Mouse (Mus musculus) mature B cell (primary cell): Measurements from ENCODE around the gene Nans.

Source experiments
- in situ Hi-C: fragments of 300-500 bp; cut with MboI; formaldehyde crosslinking; loops from 2 replicates; pipeline ENCODE4 v1.14.3; 2019

The Nans gene

DNA sequence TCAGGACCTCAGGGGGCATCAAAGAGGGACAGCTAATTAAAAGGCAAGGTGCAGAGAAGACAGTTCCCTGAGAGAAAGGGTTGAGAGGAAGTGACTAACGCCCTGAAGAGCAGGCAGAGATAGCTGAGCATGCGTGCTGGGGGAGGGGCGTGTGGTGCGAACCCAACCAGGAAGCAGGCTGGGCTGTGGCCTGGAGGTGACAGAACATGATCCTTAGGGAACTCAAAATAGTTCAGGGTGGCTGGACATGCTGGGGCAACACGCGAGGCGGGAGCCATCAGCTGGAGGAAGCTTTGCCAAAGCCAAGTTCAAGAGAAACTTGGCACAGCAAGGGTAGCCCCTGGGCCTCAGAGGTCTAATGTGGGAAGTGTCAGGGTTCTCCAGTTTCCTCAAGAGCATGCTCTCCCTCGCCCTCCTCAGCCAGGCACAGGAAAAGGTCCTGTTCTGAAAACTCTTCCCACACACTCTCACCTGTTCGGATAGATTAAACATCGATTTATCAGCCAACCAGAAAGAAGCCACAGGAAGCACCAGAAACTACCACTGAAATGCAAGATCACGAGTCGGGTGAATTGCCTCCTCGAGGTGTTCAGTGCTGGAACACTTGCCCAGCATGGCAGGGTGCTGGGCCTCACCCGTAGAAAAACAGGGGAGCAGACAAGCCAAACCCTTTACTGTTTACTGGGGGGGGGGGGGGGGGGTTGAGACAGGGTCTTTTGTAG lies 3.2 kb upstream of the Nans start:
- in situ Hi-C loops: no loop called here

DNA sequence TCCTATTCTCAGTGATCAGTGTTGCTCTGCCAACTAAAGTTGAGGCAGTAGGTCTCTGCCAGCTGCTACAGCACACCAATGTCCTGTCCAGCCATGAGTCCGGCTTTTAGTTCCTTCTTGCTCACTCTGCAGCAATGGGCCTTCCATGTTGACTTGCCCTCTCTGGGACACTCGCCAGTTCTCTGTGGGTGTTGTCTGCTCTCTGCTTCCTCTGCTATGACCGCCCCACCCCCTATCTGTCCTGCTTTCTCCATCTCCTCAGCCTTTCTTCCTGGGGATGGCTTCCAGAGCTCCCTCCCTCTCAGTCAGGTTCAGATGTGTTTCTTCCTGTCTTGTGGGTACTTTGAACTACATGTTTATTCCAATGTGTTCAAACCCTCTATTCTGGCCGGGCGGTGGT lies 1.7 kb upstream of the Nans start:
- in situ Hi-C loops: no loop called here

DNA sequence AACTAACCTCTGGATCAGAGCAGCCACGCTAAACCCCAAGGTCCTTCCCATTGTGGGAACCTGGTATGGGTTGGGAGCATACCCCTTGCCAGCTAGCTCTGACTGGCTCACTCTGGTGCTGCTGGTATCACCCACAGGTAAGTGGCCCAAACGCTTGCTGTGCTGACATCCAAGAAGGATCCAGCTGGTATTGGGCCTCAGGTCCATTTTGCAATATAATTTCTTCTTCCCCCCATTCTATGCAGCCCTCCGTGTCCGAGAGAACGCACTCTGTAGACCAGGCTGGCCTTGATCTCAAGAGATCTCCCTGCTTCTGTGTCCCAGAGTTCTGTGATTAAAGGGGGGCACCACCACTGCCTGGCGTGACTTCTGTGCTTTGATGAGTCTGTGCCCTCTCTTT lies 4.0 kb downstream of the Nans start:
- in situ Hi-C loops: no loop called here

DNA sequence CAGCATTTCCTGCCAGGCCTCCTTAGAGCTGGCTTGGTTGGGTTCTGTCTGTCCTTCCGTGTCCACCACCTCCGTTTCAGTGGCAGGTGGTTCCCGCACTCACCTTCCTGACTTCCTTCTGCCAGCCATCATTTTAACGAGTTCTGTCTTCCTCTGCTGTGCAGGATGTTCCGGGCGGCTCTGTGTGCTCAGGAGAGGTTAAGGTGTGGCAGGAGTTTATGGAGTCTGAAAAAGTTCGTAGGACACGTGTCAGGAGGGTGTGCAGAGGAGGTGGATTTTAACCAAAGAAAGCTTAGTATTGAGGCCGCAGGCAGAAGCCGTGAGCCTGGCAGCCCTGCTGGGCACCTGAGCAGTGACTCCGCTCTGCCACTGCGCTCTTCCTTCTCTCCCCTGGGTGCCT lies 6.5 kb downstream of the Nans start:
- in situ Hi-C loops: no loop called here

DNA sequence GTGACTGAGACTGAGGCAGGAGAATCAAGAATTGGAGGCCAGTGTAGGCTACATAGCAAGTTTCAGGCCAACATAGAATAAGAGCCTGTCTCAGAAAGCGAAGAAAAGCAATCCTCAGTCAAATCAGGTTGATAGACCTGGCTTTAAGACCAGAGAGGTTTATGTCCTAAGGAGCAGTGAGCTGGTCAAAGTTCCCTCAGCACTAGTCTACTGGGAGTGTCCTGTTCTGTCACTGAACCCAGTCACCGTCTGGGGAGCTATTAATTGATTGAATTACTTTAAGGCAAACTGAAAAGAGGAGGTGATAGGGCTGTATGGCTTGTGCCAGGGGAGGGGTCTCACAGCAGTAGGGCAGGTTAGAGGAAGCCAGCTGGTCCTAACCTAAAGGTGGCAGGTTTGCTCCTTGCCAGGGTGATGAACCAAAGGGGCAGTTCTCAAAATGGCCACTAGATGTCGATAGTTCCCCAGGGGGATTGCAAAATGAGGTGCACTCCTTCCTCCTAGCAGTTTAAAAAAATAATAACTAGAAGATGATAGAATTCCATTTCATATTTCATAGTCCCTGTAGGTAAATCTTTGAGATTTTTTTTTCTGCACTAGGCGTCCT lies 8.3 kb downstream of the Nans start:
- in situ Hi-C loops: no loop called here

DNA sequence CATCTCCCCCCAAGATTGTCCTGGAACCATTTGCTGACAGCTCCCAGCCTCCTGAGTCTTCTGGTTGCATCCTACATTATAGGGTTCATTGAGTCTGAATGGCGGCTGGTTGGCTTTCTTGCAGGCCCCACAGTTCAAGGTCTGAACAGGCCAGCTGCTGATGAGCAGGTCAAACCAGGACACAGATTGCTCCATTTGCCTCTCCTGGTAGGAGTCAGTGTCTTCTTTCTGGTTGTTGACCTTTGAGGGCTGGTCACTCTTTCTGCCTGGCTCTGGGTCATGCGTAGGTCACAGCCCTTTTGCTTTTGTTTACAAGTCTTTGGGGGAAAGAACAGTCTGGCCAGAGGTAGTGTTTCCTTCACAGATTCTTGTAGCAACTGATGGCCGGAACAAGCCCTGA lies 9.5 kb downstream of the Nans start:
- in situ Hi-C loops: no loop called here

DNA sequence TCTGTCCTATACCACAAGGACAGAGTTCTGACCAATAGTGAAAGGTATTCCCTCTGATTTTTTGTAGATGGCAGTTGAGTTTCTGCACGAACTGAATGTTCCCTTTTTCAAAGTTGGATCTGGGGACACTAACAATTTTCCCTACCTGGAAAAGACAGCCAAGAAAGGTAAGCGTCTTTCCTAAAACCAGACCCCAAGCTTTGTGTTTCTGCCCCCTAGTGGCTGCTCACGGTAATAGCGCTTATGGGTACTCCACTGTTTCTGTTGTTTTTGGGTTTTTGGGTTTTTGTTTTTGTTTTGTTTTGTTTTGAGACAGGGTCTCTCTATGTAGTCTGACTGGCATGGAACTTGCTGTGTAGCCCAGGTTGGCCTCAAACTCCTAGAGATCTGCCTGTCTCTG lies 9.9 kb downstream of the Nans start:
- in situ Hi-C loops: no loop called here

DNA sequence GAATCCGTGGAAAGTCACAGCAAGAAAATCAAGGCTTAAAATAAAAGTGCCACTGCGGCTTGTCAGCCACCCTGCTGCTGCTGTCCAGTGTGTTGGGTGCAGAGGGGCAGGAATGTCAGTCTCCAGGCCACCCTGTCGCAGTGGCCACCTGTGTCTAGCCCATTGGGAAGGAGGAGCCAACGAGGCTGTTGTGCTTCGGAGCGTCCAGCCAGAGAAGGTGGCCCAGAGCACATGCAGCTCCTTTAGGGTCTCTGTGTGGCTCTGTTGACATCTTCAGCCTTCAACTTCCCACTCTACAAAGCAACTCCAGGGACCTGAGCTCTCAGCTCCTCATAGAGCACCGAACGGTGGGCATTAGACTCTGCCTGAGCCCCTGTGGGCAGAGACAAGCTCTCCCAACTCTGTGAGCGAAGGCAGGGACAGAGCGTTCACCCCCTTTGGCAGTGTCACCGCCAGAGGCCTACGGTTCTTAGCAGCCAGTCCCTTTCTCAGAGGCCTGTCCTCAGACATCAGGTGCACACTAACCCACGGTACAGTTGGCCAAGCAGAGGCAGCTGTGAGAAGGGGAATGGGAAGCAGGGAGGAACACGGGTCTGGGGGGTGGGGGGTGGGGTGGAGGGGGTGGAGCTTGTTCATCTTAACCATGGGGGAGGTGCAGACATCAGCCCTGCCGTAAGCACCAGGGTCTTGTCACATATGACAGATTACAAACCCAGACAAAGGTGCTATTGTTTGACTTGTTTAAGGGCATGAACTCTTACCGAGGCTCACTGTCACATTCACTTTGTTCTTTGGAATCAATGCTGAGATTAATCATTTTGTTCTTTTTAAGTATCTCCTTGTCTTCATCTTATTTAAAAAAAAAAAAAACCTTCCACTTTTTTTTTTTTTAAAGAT lies 13.8 kb downstream of the Nans start:
- in situ Hi-C loops: loop anchor here (25.0 kb wide), 1 partner anchor 509 kb away; no protein-coding TSS in a partner anchor

DNA sequence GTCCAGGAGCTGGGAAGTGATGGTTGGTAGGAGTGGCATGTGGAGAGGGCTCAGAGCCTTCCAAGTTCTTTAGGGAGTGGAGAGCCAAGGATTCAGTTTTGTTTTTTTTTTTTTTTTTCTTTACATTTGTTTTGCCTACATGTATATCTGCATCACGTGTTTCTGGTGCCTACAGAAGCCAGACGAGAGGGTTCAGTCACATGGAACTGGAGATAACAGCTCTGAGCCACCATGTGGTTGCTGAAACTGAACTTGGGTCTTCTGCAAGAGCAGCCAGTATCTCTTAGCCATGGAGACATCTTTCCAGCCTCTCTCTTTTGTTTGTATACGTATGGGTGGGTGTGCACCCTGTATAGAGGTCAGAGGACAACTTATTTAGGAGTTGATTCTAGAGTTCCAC lies 14.8 kb downstream of the Nans start:
- in situ Hi-C loops: loop anchor here (25.0 kb wide), 1 partner anchor 508 kb away; no protein-coding TSS in a partner anchor

DNA sequence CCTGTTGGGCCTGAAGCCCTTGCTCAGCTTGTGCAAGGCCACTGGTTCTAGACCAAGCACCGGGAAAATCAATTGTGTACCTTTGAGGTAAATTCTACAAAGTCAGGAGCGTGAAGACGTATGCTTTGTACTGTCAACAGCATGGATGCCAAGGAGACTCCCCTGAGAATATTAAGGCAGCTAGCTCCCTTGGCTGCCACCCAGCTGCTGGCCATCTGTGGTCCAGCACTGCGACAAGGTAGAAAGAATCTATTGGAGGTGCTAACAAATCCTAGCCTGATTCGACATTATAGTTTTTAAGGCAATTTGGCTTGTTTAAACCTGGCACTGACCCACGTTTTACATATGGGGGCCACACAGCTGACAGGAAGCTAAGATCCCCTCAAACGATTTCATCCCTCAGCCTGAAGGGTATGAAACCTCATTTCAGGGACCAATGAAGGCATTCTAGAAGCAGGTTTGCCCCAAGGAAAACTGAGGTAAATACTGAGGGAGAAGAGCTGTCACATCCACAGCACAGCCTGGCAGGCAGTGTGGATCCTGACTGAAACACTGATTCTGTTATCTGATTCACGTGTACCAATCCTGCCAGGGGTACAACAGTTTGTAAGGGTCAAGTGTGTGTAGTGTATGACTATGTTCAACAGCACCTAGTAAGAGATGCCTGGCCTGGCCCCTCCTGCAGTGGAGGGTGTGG lies 16.5 kb downstream of the Nans start:
- in situ Hi-C loops: loop anchor here (25.0 kb wide), 1 partner anchor 507 kb away; no protein-coding TSS in a partner anchor

DNA sequence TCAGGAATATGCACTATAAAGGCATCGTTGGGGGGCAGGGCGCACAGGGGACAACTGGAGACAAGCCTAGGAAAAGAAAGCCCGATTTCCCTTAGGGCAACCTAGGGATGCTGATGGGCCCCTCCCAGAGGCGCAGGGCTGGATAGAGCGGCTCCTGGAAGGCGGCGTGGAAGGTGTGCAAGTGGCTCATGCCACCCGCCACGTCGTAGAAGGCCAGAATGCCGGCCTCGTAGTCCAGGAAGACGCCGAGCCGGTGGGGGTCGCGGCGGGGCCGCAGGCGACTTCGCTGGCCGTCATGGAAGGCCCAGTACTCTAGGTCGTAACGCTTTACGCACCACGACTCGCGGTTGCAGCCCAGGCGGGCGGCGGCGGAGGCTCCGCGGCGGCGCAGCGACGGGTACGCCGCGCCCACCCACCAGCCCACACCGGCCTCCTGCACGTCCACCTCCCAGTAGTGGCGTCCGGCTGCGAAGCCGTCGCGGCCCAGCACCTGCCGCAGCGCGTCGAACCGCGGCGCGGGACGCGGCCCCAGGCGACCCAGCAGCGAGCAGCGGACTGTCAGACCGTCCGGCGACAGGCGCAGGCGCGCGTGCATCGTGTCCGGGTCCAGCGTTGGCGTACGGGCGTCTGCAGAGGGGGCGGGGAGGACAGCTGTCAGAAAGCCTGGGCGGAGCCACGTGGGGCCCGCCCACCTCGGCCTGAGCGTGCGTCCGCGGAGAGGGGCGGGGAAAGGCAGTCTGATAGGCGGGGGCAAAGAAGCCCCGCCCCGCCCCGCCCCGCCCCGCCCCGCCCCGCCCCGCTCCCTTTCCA lies 18.0 kb downstream of the Nans start:
- in situ Hi-C loops: loop anchor here (25.0 kb wide), 1 partner anchor 505 kb away; no protein-coding TSS in a partner anchor

DNA sequence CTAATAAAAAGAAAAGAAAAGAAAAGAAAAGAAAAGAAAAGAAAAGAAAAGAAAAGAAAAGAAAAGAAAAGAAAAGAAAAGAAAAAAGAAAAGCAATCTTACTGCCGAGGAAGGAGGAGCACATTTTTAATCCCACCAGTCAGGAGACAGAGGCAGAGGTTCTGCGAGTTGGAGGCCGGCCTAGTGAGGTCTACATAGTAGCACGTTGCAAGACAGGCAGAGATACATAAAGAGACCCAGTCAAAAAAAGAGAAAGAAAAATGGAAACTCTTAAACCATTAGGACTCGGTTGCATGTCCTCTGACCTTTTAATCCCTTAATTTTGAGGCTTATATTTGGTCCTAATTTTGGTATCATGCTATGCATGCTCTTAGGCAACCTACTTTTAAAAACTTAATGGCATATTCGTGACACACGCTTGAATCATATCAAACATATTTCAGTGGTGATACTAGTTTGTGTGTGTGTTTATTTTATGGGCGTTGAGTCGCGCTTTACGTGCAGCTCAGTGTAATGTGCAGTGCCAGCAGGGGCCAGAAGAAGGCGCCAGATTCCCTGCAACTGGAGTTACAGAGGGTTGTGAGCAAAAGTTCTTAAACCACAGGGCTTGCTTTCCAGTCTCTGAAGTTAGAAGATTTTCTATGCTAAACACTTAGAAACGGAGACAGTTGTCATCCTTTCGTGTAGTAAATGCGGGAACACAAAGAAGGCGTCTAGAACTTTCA lies 18.9 kb downstream of the Nans start:
- in situ Hi-C loops: loop anchor here (25.0 kb wide), 1 partner anchor 504 kb away; no protein-coding TSS in a partner anchor

DNA sequence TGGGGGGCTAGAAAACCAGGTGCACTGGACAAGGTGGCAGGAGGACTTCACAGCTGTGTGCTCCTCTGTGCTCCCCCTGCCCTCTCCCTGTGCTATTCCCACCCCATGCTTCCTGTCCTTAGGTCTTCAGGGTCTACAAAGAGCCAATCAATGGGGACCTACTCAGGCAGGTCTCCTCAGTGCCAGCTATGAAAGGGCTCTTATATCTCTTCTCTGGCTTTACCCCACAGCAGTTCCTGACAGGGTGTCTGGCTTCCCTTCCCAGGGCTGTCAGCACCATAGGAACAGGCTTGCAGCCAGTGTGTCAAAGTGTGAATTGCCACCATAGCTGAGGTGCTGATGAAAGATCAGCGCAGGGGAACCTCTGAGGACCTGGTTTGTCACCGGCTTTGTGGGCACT lies 31.4 kb downstream of the Nans start:
- in situ Hi-C loops: loop anchor here (25.0 kb wide), 1 partner anchor 492 kb away; no protein-coding TSS in a partner anchor

DNA sequence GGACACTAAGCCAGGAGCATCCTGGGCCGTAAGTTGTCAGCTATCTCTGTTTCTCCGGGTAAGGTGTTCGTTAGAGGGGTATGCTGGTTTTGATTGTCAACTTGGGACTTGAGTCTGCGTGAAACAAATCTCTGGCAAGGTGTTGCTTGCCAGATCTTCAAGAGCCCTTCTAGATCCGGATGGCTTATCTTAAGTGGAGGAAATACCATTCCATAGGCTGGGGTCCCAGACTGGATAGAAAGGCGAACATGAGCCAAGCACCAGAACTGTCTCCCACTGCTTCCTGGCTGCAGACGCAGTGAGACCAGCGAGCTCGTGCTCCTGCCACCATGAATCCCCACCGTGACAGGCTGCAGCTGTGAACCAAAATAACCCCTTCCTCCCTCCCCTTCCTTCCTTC lies 32.4 kb downstream of the Nans start:
- in situ Hi-C loops: loop anchor here (25.0 kb wide), 1 partner anchor 491 kb away; no protein-coding TSS in a partner anchor

DNA sequence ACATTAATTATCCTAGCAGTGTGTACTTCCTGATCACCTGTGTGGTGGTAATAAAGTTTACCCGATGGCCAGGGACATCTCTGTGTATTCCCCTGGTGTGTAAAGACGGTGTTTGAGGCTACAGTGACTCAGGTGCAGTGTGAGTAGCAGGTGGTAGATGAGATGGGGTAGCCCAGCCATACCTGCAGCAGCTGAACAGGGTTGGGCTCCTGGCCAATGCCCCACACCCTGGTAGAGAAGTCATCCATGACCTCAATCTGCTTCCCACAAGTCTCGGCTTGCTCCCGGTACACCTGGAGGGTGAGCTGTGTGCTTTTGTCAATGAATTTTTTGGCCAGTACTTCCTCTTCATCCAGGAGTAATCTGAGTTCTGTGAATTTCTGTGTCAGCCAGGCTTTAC lies 34.3 kb downstream of the Nans start:
- in situ Hi-C loops: loop anchor here (25.0 kb wide), 1 partner anchor 489 kb away; no protein-coding TSS in a partner anchor

DNA sequence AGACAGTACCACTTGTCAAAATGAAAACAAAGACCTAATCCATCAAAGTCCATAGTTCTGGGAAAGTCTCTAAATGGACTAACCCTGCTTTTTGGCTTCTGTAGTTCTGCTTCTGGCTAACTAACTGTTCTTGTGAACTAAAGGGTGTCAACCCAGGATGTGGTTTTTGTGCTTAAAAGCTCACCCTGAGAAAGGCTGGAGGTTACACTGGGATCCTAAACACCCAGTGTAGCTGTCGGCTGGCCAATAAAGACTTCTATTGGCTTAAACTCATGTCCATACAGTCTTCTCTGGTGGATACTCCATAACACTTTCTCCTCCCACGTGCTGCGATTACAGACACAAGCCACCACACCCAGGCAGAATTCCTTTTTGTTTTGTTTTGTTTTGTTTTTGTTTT lies 37.2 kb downstream of the Nans start:
- in situ Hi-C loops: no loop called here

DNA sequence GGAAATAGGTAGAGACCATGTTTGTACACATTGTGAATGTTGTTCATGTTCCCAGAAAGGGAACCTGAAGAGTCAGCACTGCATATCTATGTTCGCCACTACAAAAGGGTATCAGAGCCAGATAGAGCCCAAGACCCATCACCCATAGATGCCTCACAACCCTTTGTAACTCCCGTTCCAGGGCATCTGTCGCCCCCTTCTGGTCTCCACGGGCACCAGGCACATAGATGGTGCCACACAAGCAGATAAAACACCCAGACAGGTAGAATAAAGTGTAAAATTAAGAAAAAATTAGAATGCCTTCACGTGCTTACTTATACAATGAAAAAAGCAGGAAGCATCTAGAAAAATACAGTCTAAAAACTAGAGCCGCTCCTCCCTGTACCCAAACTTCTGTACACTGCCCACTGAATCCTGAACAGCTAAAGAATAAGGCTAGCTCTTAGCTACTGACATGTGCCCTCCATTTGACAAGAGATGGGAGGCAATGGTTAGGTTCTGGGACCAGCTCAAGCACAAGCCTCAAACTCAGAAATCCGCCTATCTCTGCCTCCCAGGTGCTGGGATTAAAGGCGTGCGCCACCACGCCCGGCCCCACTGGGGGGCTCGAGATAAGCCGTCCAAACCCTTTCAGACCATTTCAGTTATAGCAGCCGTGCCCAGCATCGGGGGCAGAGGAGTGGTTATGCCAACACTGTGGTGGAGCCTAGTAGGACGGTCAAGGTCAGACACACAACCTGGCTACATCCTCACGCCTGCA lies 37.9 kb downstream of the Nans start:
- in situ Hi-C loops: no loop called here

DNA sequence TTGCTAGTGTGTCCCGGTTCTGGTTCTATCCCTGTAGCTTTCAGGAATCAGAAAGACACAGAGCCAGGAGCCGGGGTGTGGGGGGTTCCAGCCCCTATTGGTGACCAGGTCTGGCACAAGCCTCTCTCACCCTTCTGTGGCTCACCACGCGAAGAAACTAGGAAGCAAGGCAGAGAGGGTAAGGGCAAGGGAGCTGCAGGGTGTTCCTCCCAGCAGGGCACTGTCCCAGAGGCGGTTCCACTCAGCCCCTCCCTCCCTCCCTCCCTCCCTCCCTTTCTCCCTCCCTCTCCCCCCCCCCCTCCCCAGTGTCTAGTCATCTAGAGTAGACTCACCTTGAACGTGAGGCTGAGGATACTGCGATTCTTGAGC lies 38.5 kb downstream of the Nans start:
- in situ Hi-C loops: no loop called here

DNA sequence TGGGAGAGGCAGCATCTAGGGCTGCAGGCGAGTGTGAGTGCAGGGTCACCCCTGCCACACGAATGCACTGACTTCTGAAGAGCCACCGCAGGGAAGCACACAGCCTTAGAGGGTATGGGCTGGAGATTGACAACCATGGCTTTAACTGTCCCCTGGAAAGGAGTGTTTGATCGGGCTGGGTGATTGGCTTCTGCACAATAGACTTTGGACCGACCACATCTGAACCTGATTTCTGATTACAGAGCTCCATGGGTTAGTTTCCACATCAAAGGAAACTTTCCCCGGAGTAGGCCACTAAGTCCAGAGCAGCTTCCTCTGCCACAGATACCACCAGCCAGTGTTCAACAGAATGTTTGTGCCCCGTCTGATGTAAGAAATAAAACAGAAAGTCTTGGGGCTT lies 40.7 kb downstream of the Nans start:
- in situ Hi-C loops: loop anchor here (10.0 kb wide), 1 partner anchor 125 kb away; the partner anchor contains the start of gene Tbc1d2
